Mouse (Mus musculus) urinary bladder, postnatal 4 days (tissue): Measurements from ENCODE around the gene Tmem201.

ENCODE experiments used
- DNase-seq, 2 experiments: peaks; one replicate each; pipeline ENCODE4 v3.0.0; 2021 to 2022; ENCODE audit warnings: low spot score in 2 of 2

The Tmem201 gene

GRCm38 (mm10) chr4:149679056-149679770 lies 58.6 kb downstream of the Tmem201 start:
- no peak for DNase-seq

DNA sequence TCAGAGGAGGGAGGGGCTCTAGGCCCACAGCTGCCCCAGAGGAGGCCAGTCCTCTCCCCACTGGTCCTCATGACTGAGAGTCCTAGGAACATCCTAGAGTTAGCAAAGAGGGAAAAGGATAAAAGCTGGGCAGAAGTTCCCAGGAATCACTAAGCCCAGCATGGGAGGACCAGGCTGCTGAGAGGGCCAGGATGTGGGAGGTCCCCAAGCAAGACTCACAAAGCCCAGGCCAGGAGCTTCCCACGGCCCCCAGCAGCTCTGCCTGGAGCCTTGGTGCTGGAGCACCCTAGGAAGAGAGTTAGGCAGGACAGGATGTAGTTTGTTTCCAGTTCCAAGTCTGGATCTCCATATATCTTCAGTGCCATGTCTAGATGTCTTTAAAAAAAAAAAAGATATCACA lies 59.8 kb downstream of the Tmem201 start:
- no peak for DNase-seq

DNA sequence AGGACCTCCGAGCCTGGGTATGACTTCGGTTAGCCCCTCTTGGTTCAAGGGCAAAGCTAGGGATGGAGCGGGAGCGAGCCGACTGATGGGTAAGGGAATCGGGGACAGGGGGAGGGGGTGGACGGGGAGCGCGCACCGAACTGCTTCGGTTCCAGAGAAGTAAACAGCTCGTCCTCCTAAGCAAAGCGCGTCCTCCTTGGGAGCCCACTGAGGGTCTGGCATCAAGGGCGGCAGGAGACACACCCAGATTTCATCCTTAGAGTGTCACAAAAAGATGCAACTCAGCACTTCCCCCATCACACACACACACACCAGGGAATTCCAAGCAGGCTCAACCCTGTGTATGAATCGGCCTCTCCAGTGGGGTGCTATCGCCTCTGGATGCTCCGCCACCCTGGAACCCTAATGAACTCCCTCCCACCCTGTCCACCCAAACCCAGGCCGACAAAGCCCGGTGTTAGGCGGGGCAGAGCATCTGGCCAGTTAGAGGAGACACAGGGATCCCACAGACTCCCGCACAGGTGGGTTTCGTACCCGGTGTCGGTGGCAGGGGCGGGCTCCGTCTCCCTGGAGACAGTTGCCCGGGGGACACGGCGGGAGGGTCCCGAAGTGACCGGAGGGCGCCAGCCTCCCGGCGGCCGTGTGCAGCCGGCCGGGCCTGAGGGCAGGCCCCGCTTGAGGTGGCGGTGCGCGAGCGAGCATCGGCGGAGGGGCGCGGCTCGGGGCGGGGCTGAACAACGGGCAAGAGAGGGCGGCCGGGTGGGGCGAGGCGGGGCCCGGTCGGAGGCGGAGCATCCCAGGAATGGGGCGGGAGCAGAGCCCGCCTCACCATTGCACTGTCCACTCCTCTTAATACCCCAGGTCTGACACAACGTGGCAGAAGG lies 62.2 kb downstream of the Tmem201 start:
- DNase-seq = peak; percentile 70 to 78

DNA sequence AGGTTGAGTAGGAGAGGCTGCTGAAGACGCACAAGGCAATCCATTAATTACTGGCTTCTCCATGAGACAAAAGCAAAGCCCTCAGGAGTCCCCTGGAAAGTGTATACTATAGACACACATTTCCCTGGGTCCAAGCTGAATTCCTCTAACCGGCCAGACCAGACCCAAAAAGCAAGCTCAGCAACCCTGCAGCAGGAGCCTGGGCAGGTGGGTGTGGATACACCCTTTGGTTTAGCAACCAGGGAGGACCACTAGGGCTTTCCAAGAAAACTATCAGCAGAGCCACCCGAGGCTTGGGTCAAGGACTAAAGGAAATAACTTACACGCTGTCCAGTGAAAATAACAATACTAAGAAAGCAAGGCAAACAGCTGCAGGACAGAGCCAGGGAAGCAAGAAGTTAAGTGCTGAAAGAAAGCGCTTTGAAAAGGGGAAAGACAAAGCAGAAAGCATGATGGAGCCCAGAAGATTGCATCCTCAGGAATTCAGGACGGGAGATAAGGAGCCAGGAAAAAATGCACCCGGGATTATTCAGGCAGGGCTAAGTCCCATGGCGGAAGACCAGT lies 62.9 kb downstream of the Tmem201 start:
- no peak for DNase-seq

DNA sequence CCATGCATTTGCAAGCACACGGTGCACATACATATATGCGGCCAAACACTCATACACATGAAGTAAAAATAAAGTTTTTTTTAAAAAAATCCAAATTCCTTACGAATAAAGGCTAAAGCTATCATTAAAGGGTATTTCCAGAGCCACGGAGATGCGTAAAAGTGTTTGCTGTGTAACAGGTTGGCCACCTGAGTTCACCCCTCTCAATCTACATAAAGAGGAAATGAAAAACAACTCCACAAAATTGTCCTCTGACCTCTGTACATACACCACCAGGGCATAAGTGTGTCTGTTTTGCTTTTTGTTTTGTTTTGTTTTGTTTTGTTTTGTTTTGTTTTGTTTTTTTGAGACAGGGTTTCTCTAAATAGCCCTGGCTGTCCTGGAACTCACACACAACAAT lies 65.1 kb downstream of the Tmem201 start:
- no peak for DNase-seq

DNA sequence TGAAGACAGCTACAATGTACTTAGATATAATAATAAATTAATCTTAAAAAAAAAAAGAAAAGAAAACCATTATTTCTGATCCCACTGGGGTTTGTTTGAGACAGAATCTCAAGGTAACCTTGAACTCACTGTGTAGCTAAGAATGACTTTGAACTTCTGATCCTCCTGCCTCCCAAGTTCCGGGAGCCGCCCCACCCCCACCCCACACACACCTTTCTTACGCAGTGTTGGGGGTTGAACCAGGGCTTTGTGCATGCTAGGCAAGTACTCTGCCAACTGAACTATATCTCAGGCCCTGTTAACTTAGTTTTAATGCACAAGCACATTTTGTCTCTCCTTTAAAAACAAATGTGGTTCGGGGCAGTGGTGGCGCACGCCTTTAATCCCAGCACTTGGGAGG lies 66.7 kb downstream of the Tmem201 start:
- no peak for DNase-seq

GRCm38 (mm10) chr4:149665692-149666090 lies 72.2 kb downstream of the Tmem201 start:
- DNase-seq = no peak
